Mouse (Mus musculus): ENCODE measurements around the gene Haus5.

Haus5 gene

GRCm38 (mm10) chr7:30626647-30627046 lies 38.1 kb downstream of the Haus5 start:
- no peak for DNase-seq (ENCODE audit: extremely low read depth, low read depth, low spot score)

DNA sequence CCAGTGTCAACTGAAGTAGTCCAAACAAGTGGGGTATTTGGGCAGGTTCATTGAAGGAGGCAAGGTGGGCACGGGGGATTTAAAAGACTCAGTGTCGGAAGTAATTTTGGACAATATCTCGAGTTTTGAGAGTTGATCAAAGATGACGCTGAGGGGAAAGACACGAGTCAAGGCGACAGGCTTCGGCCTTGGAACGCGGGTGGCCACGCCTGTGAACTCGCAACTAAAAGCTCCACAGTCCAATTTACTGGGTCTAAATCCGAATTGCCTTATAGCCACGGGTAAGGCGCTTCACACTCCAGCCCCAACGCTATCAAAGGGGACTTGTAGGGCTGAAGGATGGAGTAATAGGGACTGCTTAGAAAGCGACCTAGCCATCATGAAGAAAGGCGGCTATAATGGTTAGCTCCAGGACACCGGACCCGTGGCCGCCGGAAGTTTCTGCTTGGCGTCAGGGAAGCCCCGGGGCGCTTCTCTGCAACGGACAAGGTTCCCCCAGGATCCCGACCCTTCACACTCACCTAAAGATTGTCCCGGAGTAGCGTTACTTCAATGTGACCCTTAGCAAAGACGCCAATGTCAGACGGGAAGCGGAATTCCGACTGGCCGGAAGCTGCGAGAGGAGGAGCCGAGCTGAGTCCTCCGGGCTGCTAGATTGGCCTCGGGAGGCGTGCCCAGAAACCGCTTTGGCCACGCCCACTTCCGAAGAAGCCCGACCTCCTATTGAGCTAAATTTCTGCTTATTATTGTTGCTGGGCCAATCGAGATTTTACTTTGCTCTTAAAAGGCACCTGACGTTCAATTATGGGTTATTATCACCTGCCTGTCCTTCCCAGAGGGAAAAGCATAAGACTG lies 39.0 kb downstream of the Haus5 start, which contains the start of gene Cox6b1:
Cox6b1 (minus strand) TSS at position 622 of the 855 bp plus-strand sequence.
- peak; percentile 64 for DNase-seq (ENCODE audit: extremely low read depth, low read depth, low spot score)

GRCm38 (mm10) chr7:30619202-30619601 lies 45.6 kb downstream of the Haus5 start:
- DNase-seq (ENCODE audit: extremely low read depth, low read depth, low spot score), result no peak

DNA sequence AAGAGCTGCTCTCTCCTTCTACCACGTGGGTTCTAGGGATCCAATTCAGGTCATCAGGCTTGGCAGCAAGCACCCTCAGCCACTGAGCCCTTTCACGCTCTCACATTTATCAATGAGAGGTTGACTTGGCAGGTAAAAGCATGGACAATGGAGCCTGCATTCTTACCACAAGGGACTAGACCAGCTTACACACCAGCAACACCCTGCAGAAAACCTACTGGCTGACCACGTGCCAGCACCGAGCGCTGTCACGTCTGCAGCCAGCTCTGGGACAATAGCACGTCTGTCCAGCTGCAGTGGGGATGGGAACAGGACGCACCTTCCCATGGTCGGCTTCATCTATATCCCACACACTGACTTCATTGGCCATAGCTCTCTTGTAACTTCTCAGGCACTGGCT lies 46.1 kb downstream of the Haus5 start:
- DNase-seq (ENCODE audit: extremely low read depth, low read depth, low spot score), result no peak

- DNase-seq (ENCODE audit: extremely low read depth, low read depth, low spot score), result no peak
These were observed 49.6 kb downstream of the Haus5 start for GRCm38 (mm10) chr7:30615049-30615760.

- DNase-seq (ENCODE audit: extremely low read depth, low read depth, low spot score), result no peak
These were observed 50.3 kb downstream of the Haus5 start for GRCm38 (mm10) chr7:30614454-30614853.

GRCm38 (mm10) chr7:30613529-30614112 lies 51.2 kb downstream of the Haus5 start:
- no peak for DNase-seq (ENCODE audit: extremely low read depth, low read depth, low spot score)

DNA sequence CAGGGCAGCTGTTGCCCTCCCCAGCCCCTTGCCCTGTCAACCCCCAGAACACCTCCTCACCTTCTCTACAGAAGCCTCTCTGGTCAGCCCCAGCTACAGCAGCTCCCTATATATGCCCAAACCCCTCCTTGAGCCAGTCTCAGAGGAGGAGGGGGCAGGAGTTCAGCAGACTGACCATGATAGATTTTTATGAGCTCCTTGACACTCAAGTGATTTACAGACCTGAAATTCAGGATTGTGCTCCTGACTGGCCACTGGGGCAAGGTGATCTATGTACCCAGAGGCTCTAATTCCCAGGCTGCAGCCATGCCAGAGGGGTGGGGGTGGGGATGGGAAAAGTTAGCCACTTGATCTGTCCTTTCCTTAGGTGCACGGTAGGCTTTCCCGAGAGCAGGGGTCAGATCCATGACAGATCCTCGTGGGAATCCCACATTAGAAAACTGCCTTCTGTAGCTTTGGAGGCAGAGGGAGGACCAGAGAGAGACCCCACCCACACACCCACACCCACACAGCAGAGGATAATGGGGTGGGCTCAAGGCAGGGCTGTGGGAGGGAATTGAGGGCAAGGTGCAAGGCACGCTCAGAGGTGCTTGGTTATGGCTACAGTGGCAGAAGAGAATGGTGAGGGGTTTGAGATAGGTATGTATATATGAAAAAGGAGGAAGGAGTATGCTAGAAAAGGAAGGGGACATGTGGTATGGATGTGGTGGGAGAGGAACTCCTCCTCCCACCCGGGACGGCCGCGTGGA lies 52.0 kb downstream of the Haus5 start, which contains the start of gene Upk1a:
Upk1a (minus strand) TSS at position 194 of the 749 bp plus-strand sequence.
- no peak for DNase-seq (ENCODE audit: extremely low read depth, low read depth, low spot score)

- no peak for DNase-seq (ENCODE audit: extremely low read depth, low read depth, low spot score)
These were observed 54.8 kb downstream of the Haus5 start for GRCm38 (mm10) chr7:30610043-30610442.

- no peak for DNase-seq (ENCODE audit: extremely low read depth, low read depth, low spot score)
These were observed 56.3 kb downstream of the Haus5 start for GRCm38 (mm10) chr7:30608476-30608875.

GRCm38 (mm10) chr7:30607706-30608309 lies 57.0 kb downstream of the Haus5 start:
- no peak for DNase-seq (ENCODE audit: extremely low read depth, low read depth, low spot score)

GRCm38 (mm10) chr7:30604944-30605343 lies 59.9 kb downstream of the Haus5 start:
- DNase-seq (ENCODE audit: extremely low read depth, low read depth, low spot score), result no peak

- DNase-seq (ENCODE audit: extremely low read depth, low read depth, low spot score), result no peak
These were observed 60.4 kb downstream of the Haus5 start for GRCm38 (mm10) chr7:30604424-30604823.
